ENCODE assay signal across 31 mouse cellular contexts in genomic region chr11:100046303-100046866, GRCm38 (mm10). TPM values are rescaled to one million over a fixed set of nuclear protein-coding genes. Genes with fewer than 3 reads are reported as not detected.
DNase-seq lines count a peak whose midpoint lies in the region; ATAC-seq and TF ChIP-seq lines count a peak whose summit lies in the region.
"Had no signal": no experiment of that assay in that cellular context is flagged by ENCODE, and none has a peak within 500 bp of the region (broad histone marks: within the 10 kb centered on the region; RNA-seq: fewer than 3 reads in every experiment).

No protein-coding gene starts in this region.

- no peak overlapping the region for H3ac ChIP-seq in C2C12 (ENCODE audit: control insufficient read depth, insufficient read length, low read depth)

- DNase-seq in heart, adult 11 months = peak; percentile 85
- no peak for DNase-seq in heart, postnatal 14 days
- DNase-seq in intestine, embryonic 14.5 days (ENCODE audit: low spot score) = peak; percentile 52
- peak; percentile 22 for DNase-seq in lung, postnatal 36 days
- DNase-seq: adrenal gland, adult 8-10 months; B cell, adult 2 months; cerebellum, adult 9-10 months; gastrocnemius, postnatal 36 days; kidney, adult 8-10 months; kidney, postnatal 25 days; liver, postnatal 0 days; right cerebral cortex, postnatal 14 days; thymus, postnatal 4 days had no signal

- ATAC-seq in intestine, embryonic 14.5 days (replicated peaks; ENCODE audit: low FRiP score, low TSS enrichment, low read depth) = no peak
- ATAC-seq in intestine, embryonic 16.5 days = no peak
- ATAC-seq in hindbrain, embryonic 13.5 days (ENCODE audit: low FRiP score) = no peak
- no peak for ATAC-seq in neural tube, embryonic 15.5 days (ENCODE audit: low FRiP score)
- ATAC-seq: hindbrain, embryonic 16.5 days; liver, postnatal 0 days had no signal

- no peaks in the 10 kb centered on the region for H3K9me3 ChIP-seq in intestine, embryonic 14.5 days (ENCODE audit: control insufficient read depth, low read length)
- H3K9me3 ChIP-seq in intestine, embryonic 16.5 days (ENCODE audit: control insufficient read depth, low read length) = no peaks in the 10 kb centered on the region
- no peaks in the 10 kb centered on the region for H3K9me3 ChIP-seq in hindbrain, embryonic 13.5 days
- no peaks in the 10 kb centered on the region for H3K9me3 ChIP-seq in neural tube, embryonic 15.5 days (replicated peaks)
- H3K9me3 ChIP-seq: forebrain, embryonic 12.5 days; limb, embryonic 10.5 days; midbrain, embryonic 12.5 days had no signal

- H3K36me3 ChIP-seq in intestine, embryonic 14.5 days (ENCODE audit: control insufficient read depth, insufficient read depth, low read length) = no peaks in the 10 kb centered on the region
- no peaks in the 10 kb centered on the region for H3K36me3 ChIP-seq in intestine, embryonic 16.5 days (ENCODE audit: control insufficient read depth, insufficient read depth, low read length)
- H3K36me3 ChIP-seq in C2C12 (ENCODE audit: control insufficient read depth, insufficient read depth) = no peaks in the 10 kb centered on the region
- H3K36me3 ChIP-seq in hindbrain, embryonic 13.5 days = no peaks in the 10 kb centered on the region
- H3K36me3 ChIP-seq in neural tube, embryonic 15.5 days = no peaks in the 10 kb centered on the region
- H3K36me3 ChIP-seq: forebrain, embryonic 12.5 days; limb, embryonic 10.5 days; midbrain, embryonic 12.5 days had no signal

- no peak for TF ChIP-seq CTCF in C2C12 (IDR thresholded peaks at IDR 0.05; ENCODE audit: control insufficient read depth, insufficient read depth, insufficient read length)

- H3K4me1 ChIP-seq in intestine, embryonic 14.5 days (replicated peaks; ENCODE audit: control insufficient read depth, insufficient read depth, low read length) = no peaks in the 10 kb centered on the region
- no peaks in the 10 kb centered on the region for H3K4me1 ChIP-seq in intestine, embryonic 16.5 days (ENCODE audit: control insufficient read depth, insufficient read depth, low read length)
- no peaks in the 10 kb centered on the region for H3K4me1 ChIP-seq in hindbrain, embryonic 13.5 days (replicated peaks)
- no peaks in the 10 kb centered on the region for H3K4me1 ChIP-seq in neural tube, embryonic 15.5 days
- H3K4me1 ChIP-seq: forebrain, embryonic 12.5 days; limb, embryonic 10.5 days; midbrain, embryonic 12.5 days had no signal

- no peaks in the 10 kb centered on the region for H3K27me3 ChIP-seq in intestine, embryonic 14.5 days (replicated peaks; ENCODE audit: control insufficient read depth, insufficient read depth, low read length)
- H3K27me3 ChIP-seq in intestine, embryonic 16.5 days (replicated peaks; ENCODE audit: control insufficient read depth, insufficient read depth, low read length) = no peaks in the 10 kb centered on the region
- no peaks in the 10 kb centered on the region for H3K27me3 ChIP-seq in C2C12 (ENCODE audit: control insufficient read depth, insufficient read depth, insufficient read length)
- no peaks in the 10 kb centered on the region for H3K27me3 ChIP-seq in hindbrain, embryonic 13.5 days
- H3K27me3 ChIP-seq in neural tube, embryonic 15.5 days (replicated peaks) = no peaks in the 10 kb centered on the region
- H3K27me3 ChIP-seq: forebrain, embryonic 12.5 days; midbrain, embryonic 12.5 days had no signal

- H3K9ac ChIP-seq in intestine, embryonic 14.5 days (ENCODE audit: low read length) = no peak overlapping the region
- no peak overlapping the region for H3K9ac ChIP-seq in intestine, embryonic 16.5 days (ENCODE audit: low read depth, low read length)
- no peak overlapping the region for H3K9ac ChIP-seq in hindbrain, embryonic 13.5 days
- no peak overlapping the region for H3K9ac ChIP-seq in neural tube, embryonic 15.5 days (replicated peaks)
- H3K9ac ChIP-seq: forebrain, embryonic 12.5 days; liver, postnatal 0 days; midbrain, embryonic 12.5 days had no signal

- no peaks in the 10 kb centered on the region for H3K79me2 ChIP-seq in C2C12 (ENCODE audit: control insufficient read depth, insufficient read depth)

- H3K4me2 ChIP-seq in intestine, embryonic 14.5 days (ENCODE audit: low read length) = no peak overlapping the region
- H3K4me2 ChIP-seq in intestine, embryonic 16.5 days (ENCODE audit: low read depth, low read length) = no peak overlapping the region
- H3K4me2 ChIP-seq in hindbrain, embryonic 13.5 days = no peak overlapping the region
- no peak overlapping the region for H3K4me2 ChIP-seq in neural tube, embryonic 15.5 days
- H3K4me2 ChIP-seq: forebrain, embryonic 12.5 days; midbrain, embryonic 12.5 days had no signal

- no peak overlapping the region for H3K27ac ChIP-seq in intestine, embryonic 14.5 days (ENCODE audit: low read depth)
- no peak overlapping the region for H3K27ac ChIP-seq in intestine, embryonic 16.5 days (ENCODE audit: low read length)
- no peak overlapping the region for H3K27ac ChIP-seq in hindbrain, embryonic 13.5 days
- no peak overlapping the region for H3K27ac ChIP-seq in neural tube, embryonic 15.5 days (replicated peaks)
- H3K27ac ChIP-seq: forebrain, embryonic 12.5 days; limb, embryonic 10.5 days; midbrain, embryonic 12.5 days had no signal

- no peak overlapping the region for H3K4me3 ChIP-seq in intestine, embryonic 14.5 days (ENCODE audit: low read depth, low read length)
- no peak overlapping the region for H3K4me3 ChIP-seq in intestine, embryonic 16.5 days (ENCODE audit: low read length)
- H3K4me3 ChIP-seq in C2C12 (ENCODE audit: insufficient read depth, poor library complexity, severe bottlenecking) = no peak overlapping the region
- no peak overlapping the region for H3K4me3 ChIP-seq in hindbrain, embryonic 13.5 days
- no peak overlapping the region for H3K4me3 ChIP-seq in neural tube, embryonic 15.5 days (replicated peaks)
- H3K4me3 ChIP-seq: forebrain, embryonic 12.5 days; limb, embryonic 10.5 days; midbrain, embryonic 12.5 days had no signal

- intact Hi-C loops in heart, postnatal 14 days (cut with DNase I) = no loop called here

- no peaks in the 10 kb centered on the region for H3K79me3 ChIP-seq in C2C12 (ENCODE audit: low read depth)

- WGBS in intestine, embryonic 14.5 days = 52% methylated on average over 6 of the region's 6 CpGs
- WGBS in intestine, embryonic 16.5 days = 49% methylated on average over 6 of the region's 6 CpGs
- 91% methylated on average over 6 of the region's 6 CpGs for WGBS in hindbrain, embryonic 13.5 days
- WGBS in neural tube, embryonic 15.5 days = 82% methylated on average over 6 of the region's 6 CpGs

TF ChIP-seq in C2C12, 6 proteins besides CTCF, POLR2A, EP300 and RAD21:
- TF ChIP-seq MYOD1 (IDR thresholded peaks at IDR 0.05; ENCODE audit: control insufficient read depth, insufficient read length, low read depth) (peak; percentile 60), MAX (IDR thresholded peaks at IDR 0.05) (no peak), MYOG (IDR thresholded peaks at IDR 0.05; ENCODE audit: control insufficient read depth, extremely low read depth, insufficient read length) (no peak)
TF ChIP-seq in C2C12: peak in this region for 1.

RNA-seq across cellular contexts. Expression of gene Krt31, which starts 4.0 kb away (rescaled TPM):
- not detected for total RNA-seq in heart, postnatal 14 days (2021)
- not detected in 2 replicates for polyA plus RNA-seq in intestine, embryonic 14.5 days (2014; fragmentation: Nextera tagmentation; extraction: Ambion mirVana)
- not detected in 2 replicates for polyA plus RNA-seq in intestine, embryonic 16.5 days (2015; fragmentation: Nextera tagmentation; extraction: Ambion mirVana)
- polyA plus RNA-seq in C2C12 (2012; fragmentation: generic; extraction: Trizol) = not detected
- not detected in 2 replicates for polyA plus RNA-seq in hindbrain, embryonic 13.5 days (2015; fragmentation: Nextera tagmentation; extraction: Ambion mirVana)
- not detected in 2 replicates for polyA plus RNA-seq in neural tube, embryonic 15.5 days (2015; fragmentation: Nextera tagmentation; extraction: Ambion mirVana)
- total RNA-seq: adrenal gland, adult 8-10 months; common myeloid progenitor, adult 5-6 weeks; gastrocnemius, postnatal 36 days; heart, postnatal 25 days; layer of hippocampus, adult 8-10 months; left cerebral cortex, adult 18-20 months; liver, adult 2 months; megakaryocyte progenitor cell, adult 5-6 weeks; neutrophil, adult 5-6 weeks had no signal
- polyA plus RNA-seq: embryonic facial prominence, embryonic 11.5 days; forebrain, embryonic 12.5 days; hindbrain, embryonic 16.5 days; limb, embryonic 10.5 days; liver, adult 2 months; liver, postnatal 0 days; midbrain, embryonic 12.5 days; spleen, adult 2 months had no signal

RNA-seq across cellular contexts. Expression of gene Krt34, which starts 5.0 kb away (rescaled TPM):
- total RNA-seq in heart, postnatal 14 days (2021) = not detected
- polyA plus RNA-seq in intestine, embryonic 14.5 days (2014; fragmentation: Nextera tagmentation; extraction: Ambion mirVana) = not detected in 2 replicates
- polyA plus RNA-seq in intestine, embryonic 16.5 days (2015; fragmentation: Nextera tagmentation; extraction: Ambion mirVana) = not detected in 2 replicates
- not detected for polyA plus RNA-seq in C2C12 (2012; fragmentation: generic; extraction: Trizol)
- not detected in 2 replicates for polyA plus RNA-seq in hindbrain, embryonic 13.5 days (2015; fragmentation: Nextera tagmentation; extraction: Ambion mirVana)
- polyA plus RNA-seq in neural tube, embryonic 15.5 days (2015; fragmentation: Nextera tagmentation; extraction: Ambion mirVana) = not detected in 2 replicates
- total RNA-seq: adrenal gland, adult 8-10 months; common myeloid progenitor, adult 5-6 weeks; gastrocnemius, postnatal 36 days; heart, postnatal 25 days; layer of hippocampus, adult 8-10 months; left cerebral cortex, adult 18-20 months; liver, adult 2 months; megakaryocyte progenitor cell, adult 5-6 weeks; neutrophil, adult 5-6 weeks had no signal
- polyA plus RNA-seq: embryonic facial prominence, embryonic 11.5 days; forebrain, embryonic 12.5 days; hindbrain, embryonic 16.5 days; limb, embryonic 10.5 days; liver, adult 2 months; liver, postnatal 0 days; midbrain, embryonic 12.5 days; spleen, adult 2 months had no signal

RNA-seq across cellular contexts. Expression of gene Krt33b, which starts 16.7 kb away (rescaled TPM):
- not detected for total RNA-seq in heart, postnatal 14 days (2021)
- polyA plus RNA-seq in intestine, embryonic 14.5 days (2014; fragmentation: Nextera tagmentation; extraction: Ambion mirVana) = 0.11 TPM in 1 of 2 replicates, not detected in the other
- polyA plus RNA-seq in intestine, embryonic 16.5 days (2015; fragmentation: Nextera tagmentation; extraction: Ambion mirVana) = not detected in 2 replicates
- not detected for polyA plus RNA-seq in C2C12 (2012; fragmentation: generic; extraction: Trizol)
- polyA plus RNA-seq in hindbrain, embryonic 13.5 days (2015; fragmentation: Nextera tagmentation; extraction: Ambion mirVana) = not detected in 2 replicates
- 0.11 TPM in 1 of 2 replicates, not detected in the other for polyA plus RNA-seq in neural tube, embryonic 15.5 days (2015; fragmentation: Nextera tagmentation; extraction: Ambion mirVana)
- total RNA-seq: adrenal gland, adult 8-10 months; common myeloid progenitor, adult 5-6 weeks; gastrocnemius, postnatal 36 days; heart, postnatal 25 days; layer of hippocampus, adult 8-10 months; left cerebral cortex, adult 18-20 months; liver, adult 2 months; megakaryocyte progenitor cell, adult 5-6 weeks; neutrophil, adult 5-6 weeks had no signal
- polyA plus RNA-seq: embryonic facial prominence, embryonic 11.5 days; forebrain, embryonic 12.5 days; limb, embryonic 10.5 days; liver, adult 2 months; liver, postnatal 0 days; midbrain, embryonic 12.5 days; spleen, adult 2 months had no signal

RNA-seq across cellular contexts. Expression of gene Krt33a, which starts 30.4 kb away (rescaled TPM):
- not detected for total RNA-seq in heart, postnatal 14 days (2021)
- polyA plus RNA-seq in intestine, embryonic 14.5 days (2014; fragmentation: Nextera tagmentation; extraction: Ambion mirVana) = not detected in 2 replicates
- not detected in 2 replicates for polyA plus RNA-seq in intestine, embryonic 16.5 days (2015; fragmentation: Nextera tagmentation; extraction: Ambion mirVana)
- polyA plus RNA-seq in C2C12 (2012; fragmentation: generic; extraction: Trizol) = 0.02 TPM
- not detected in 2 replicates for polyA plus RNA-seq in hindbrain, embryonic 13.5 days (2015; fragmentation: Nextera tagmentation; extraction: Ambion mirVana)
- polyA plus RNA-seq in neural tube, embryonic 15.5 days (2015; fragmentation: Nextera tagmentation; extraction: Ambion mirVana) = not detected in 2 replicates
- total RNA-seq: adrenal gland, adult 8-10 months; common myeloid progenitor, adult 5-6 weeks; gastrocnemius, postnatal 36 days; heart, postnatal 25 days; layer of hippocampus, adult 8-10 months; left cerebral cortex, adult 18-20 months; liver, adult 2 months; megakaryocyte progenitor cell, adult 5-6 weeks; neutrophil, adult 5-6 weeks had no signal
- polyA plus RNA-seq: embryonic facial prominence, embryonic 11.5 days; forebrain, embryonic 12.5 days; hindbrain, embryonic 16.5 days; limb, embryonic 10.5 days; liver, adult 2 months; liver, postnatal 0 days; midbrain, embryonic 12.5 days; spleen, adult 2 months; stomach, embryonic 14.5 days had no signal

RNA-seq across cellular contexts. Expression of gene Krt32, which starts 41.6 kb away (rescaled TPM):
- total RNA-seq in heart, postnatal 14 days (2021) = not detected
- polyA plus RNA-seq in intestine, embryonic 14.5 days (2014; fragmentation: Nextera tagmentation; extraction: Ambion mirVana) = not detected in 2 replicates
- polyA plus RNA-seq in intestine, embryonic 16.5 days (2015; fragmentation: Nextera tagmentation; extraction: Ambion mirVana) = not detected in 2 replicates
- polyA plus RNA-seq in C2C12 (2012; fragmentation: generic; extraction: Trizol) = not detected
- polyA plus RNA-seq in hindbrain, embryonic 13.5 days (2015; fragmentation: Nextera tagmentation; extraction: Ambion mirVana) = not detected in 2 replicates
- not detected in 2 replicates for polyA plus RNA-seq in neural tube, embryonic 15.5 days (2015; fragmentation: Nextera tagmentation; extraction: Ambion mirVana)
- total RNA-seq: adrenal gland, adult 8-10 months; common myeloid progenitor, adult 5-6 weeks; gastrocnemius, postnatal 36 days; heart, postnatal 25 days; layer of hippocampus, adult 8-10 months; left cerebral cortex, adult 18-20 months; liver, adult 2 months; megakaryocyte progenitor cell, adult 5-6 weeks; neutrophil, adult 5-6 weeks had no signal
- polyA plus RNA-seq: embryonic facial prominence, embryonic 11.5 days; forebrain, embryonic 12.5 days; hindbrain, embryonic 16.5 days; limb, embryonic 10.5 days; liver, adult 2 months; liver, postnatal 0 days; midbrain, embryonic 12.5 days; spleen, adult 2 months; stomach, embryonic 14.5 days had no signal

Comparison
In these comparisons a context has a peak if more than half of its experiments do, and no peak if none do; other contexts are left out.
1. DNase-seq: peak in heart, adult 11 months (single experiment), intestine, embryonic 14.5 days (single experiment) and lung, postnatal 36 days (single experiment); none in heart, postnatal 14 days (0 of 2).